In genomic region chr2:151879760-151880159, GRCm38 (mm10) we compare ENCODE assay signal across 19 mouse cellular contexts. TPM values are rescaled to one million over a fixed set of nuclear protein-coding genes. Genes with fewer than 3 reads are reported as not detected.
DNase-seq lines count a peak whose midpoint lies in the region; ATAC-seq and TF ChIP-seq lines count a peak whose summit lies in the region.
"Had no signal": no experiment of that assay in that cellular context is flagged by ENCODE, and none has a peak within 500 bp of the region (broad histone marks: within the 10 kb centered on the region; RNA-seq: fewer than 3 reads in every experiment).

No protein-coding gene starts in this region.

- TF ChIP-seq POLR2A in kidney, adult 2 months (IDR thresholded peaks at IDR 0.05; ENCODE audit: low read depth, low read length), result no peak

- CTCF ChIA-PET in Patski (lab: Charles Lee), result interaction anchor here (1.0 to 2.7 kb wide), 13 partner anchors 9 to 116 kb away, joined by 3 to 13 read pairs (median 6); no protein-coding TSS in a partner anchor

- intact Hi-C loops in heart, postnatal 25 days (cut with DNase I), result loop anchor here (5.0 kb wide), 1 partner anchor 48 kb away; no protein-coding TSS in a partner anchor

- in situ Hi-C loops in Patski (cut with MboI; ENCODE audit: low pct_unique_long_range_greater_than_20kb), result loop anchor here (5.0 to 10.0 kb wide), 4 partner anchors 43 to 315 kb away; no protein-coding TSS in a partner anchor

- H3K4me2 ChIP-seq in kidney, embryonic 15.5 days, result no peak overlapping the region
- H3K4me2 ChIP-seq in midbrain, embryonic 15.5 days, result no peak overlapping the region
- no peak overlapping the region for H3K4me2 ChIP-seq in midbrain, embryonic 11.5 days
- no peak overlapping the region for H3K4me2 ChIP-seq in stomach, postnatal 0 days (replicated peaks; ENCODE audit: low read depth)
- H3K4me2 ChIP-seq: embryonic facial prominence, embryonic 15.5 days; forebrain, embryonic 12.5 days; heart, embryonic 15.5 days; intestine, embryonic 15.5 days; neural tube, embryonic 13.5 days had no signal

- POLR2A ChIA-PET in Patski (lab: Charles Lee), result no interaction called here

- H3K27me3 ChIP-seq in kidney, adult 2 months (replicated peaks; ENCODE audit: control insufficient read depth, insufficient read depth, low read length), result no peaks in the 10 kb centered on the region
- no peaks in the 10 kb centered on the region; the same call in 1 of the 2 replicates for H3K27me3 ChIP-seq in kidney, embryonic 15.5 days
- 0 out of 2 replicates have a peak, but pooled peaks cover 2% of the 10 kb centered on the region for H3K27me3 ChIP-seq in midbrain, embryonic 15.5 days (replicated peaks)
- H3K27me3 ChIP-seq in midbrain, embryonic 11.5 days (ENCODE audit: control insufficient read depth, insufficient read depth, low read length), result no peaks in the 10 kb centered on the region
- no peaks in the 10 kb centered on the region for H3K27me3 ChIP-seq in Patski
- no peaks in the 10 kb centered on the region for H3K27me3 ChIP-seq in stomach, postnatal 0 days (ENCODE audit: control insufficient read depth, insufficient read depth, low read length)
- H3K27me3 ChIP-seq: embryonic facial prominence, embryonic 15.5 days; forebrain, embryonic 12.5 days had no signal

- WGBS in kidney, adult 2 months, result 52% methylated on average over 2 of the region's 2 CpGs
- WGBS in kidney, embryonic 15.5 days, result 58% methylated on average over 2 of the region's 2 CpGs
- WGBS in midbrain, embryonic 15.5 days, result 58% methylated on average over 2 of the region's 2 CpGs
- WGBS in midbrain, embryonic 11.5 days, result 71% methylated on average over 2 of the region's 2 CpGs
- 54% methylated on average over 2 of the region's 2 CpGs for WGBS in stomach, postnatal 0 days

- H3K4me3 ChIP-seq in kidney, adult 2 months (ENCODE audit: insufficient read depth, low read depth, low read length), result no peak overlapping the region
- H3K4me3 ChIP-seq in kidney, embryonic 15.5 days (replicated peaks), result no peak overlapping the region
- H3K4me3 ChIP-seq in midbrain, embryonic 15.5 days, result no peak overlapping the region
- H3K4me3 ChIP-seq in midbrain, embryonic 11.5 days (ENCODE audit: low read depth, low read length), result no peak overlapping the region
- H3K4me3 ChIP-seq in stomach, postnatal 0 days (ENCODE audit: low read depth, low read length), result no peak overlapping the region
- H3K4me3 ChIP-seq: embryonic facial prominence, embryonic 15.5 days; forebrain, embryonic 12.5 days; heart, embryonic 15.5 days; intestine, embryonic 15.5 days; neural tube, embryonic 13.5 days had no signal

- TF ChIP-seq EP300 in stomach, postnatal 0 days (optimal IDR thresholded peaks at IDR 0.05), result no peak

- H3K36me3 ChIP-seq in kidney, adult 2 months (ENCODE audit: control insufficient read depth, insufficient read depth, low read length), result no peaks in the 10 kb centered on the region
- H3K36me3 ChIP-seq in kidney, embryonic 15.5 days, result no peaks in the 10 kb centered on the region
- no peaks in the 10 kb centered on the region for H3K36me3 ChIP-seq in midbrain, embryonic 15.5 days (replicated peaks)
- H3K36me3 ChIP-seq in midbrain, embryonic 11.5 days (ENCODE audit: control insufficient read depth, insufficient read depth, low read length), result no peaks in the 10 kb centered on the region
- no peaks in the 10 kb centered on the region for H3K36me3 ChIP-seq in stomach, postnatal 0 days (ENCODE audit: control insufficient read depth, insufficient read depth, low read length)
- H3K36me3 ChIP-seq: embryonic facial prominence, embryonic 15.5 days; forebrain, embryonic 12.5 days; heart, embryonic 15.5 days; intestine, embryonic 15.5 days; neural tube, embryonic 13.5 days had no signal

- H3K9ac ChIP-seq in kidney, embryonic 15.5 days, result no peak overlapping the region
- H3K9ac ChIP-seq in midbrain, embryonic 15.5 days, result no peak overlapping the region
- H3K9ac ChIP-seq in midbrain, embryonic 11.5 days (ENCODE audit: low read length), result no peak overlapping the region
- H3K9ac ChIP-seq in stomach, postnatal 0 days (ENCODE audit: low read length), result no peak overlapping the region
- H3K9ac ChIP-seq: embryonic facial prominence, embryonic 15.5 days; forebrain, embryonic 12.5 days; heart, embryonic 15.5 days; intestine, embryonic 15.5 days; neural tube, embryonic 13.5 days had no signal

- peak; percentile 28 for DNase-seq in kidney, adult 2 months
- DNase-seq in midbrain, embryonic 11.5 days (ENCODE audit: low spot score, missing footprints), result no peak
- no peak for DNase-seq in Patski (ENCODE audit: low read depth, low spot score)
- no peak for DNase-seq in stomach, postnatal 0 days (ENCODE audit: low spot score)
- DNase-seq in heart, postnatal 25 days (ENCODE audit: low spot score), result no peak
- DNase-seq: adrenal gland, postnatal 14 days; cerebellum, adult 2 months; right cerebral cortex, postnatal 4 days had no signal

- H3K9me3 ChIP-seq in kidney, embryonic 15.5 days (replicated peaks), result no peaks in the 10 kb centered on the region
- H3K9me3 ChIP-seq in midbrain, embryonic 15.5 days, result no peaks in the 10 kb centered on the region
- no peaks in the 10 kb centered on the region for H3K9me3 ChIP-seq in midbrain, embryonic 11.5 days (ENCODE audit: control insufficient read depth, low read length)
- no peaks in the 10 kb centered on the region for H3K9me3 ChIP-seq in stomach, postnatal 0 days (ENCODE audit: control insufficient read depth, low read length)
- H3K9me3 ChIP-seq: embryonic facial prominence, embryonic 15.5 days; forebrain, embryonic 12.5 days; heart, embryonic 15.5 days; intestine, embryonic 15.5 days; neural tube, embryonic 13.5 days had no signal

- TF ChIP-seq CTCF in kidney, adult 2 months (conservative IDR thresholded peaks at IDR 0.05; ENCODE audit: insufficient read depth, insufficient read length, low read depth, low read length), result no peak; the same call in 1 of the 2 replicates
- TF ChIP-seq CTCF in Patski (IDR thresholded peaks at IDR 0.05), result peak; percentile 76
- peak; percentile 52 for TF ChIP-seq CTCF in stomach, postnatal 0 days (IDR thresholded peaks at IDR 0.05; ENCODE audit: low read depth)

- no peak for ATAC-seq in kidney, embryonic 15.5 days (replicated peaks; ENCODE audit: low FRiP score)
- 0 out of 2 replicates have a peak, but pooled peaks have one; percentile 42 for ATAC-seq in midbrain, embryonic 15.5 days (replicated peaks)
- no peak for ATAC-seq in midbrain, embryonic 11.5 days (ENCODE audit: low FRiP score)
- peak; percentile 67 for ATAC-seq in Patski
- no peak for ATAC-seq in stomach, postnatal 0 days (ENCODE audit: low FRiP score, low TSS enrichment)
- ATAC-seq: intestine, embryonic 15.5 days had no signal

- H3K27ac ChIP-seq in kidney, adult 2 months (ENCODE audit: insufficient read depth, low read depth, low read length), result no peak overlapping the region
- no peak overlapping the region for H3K27ac ChIP-seq in kidney, embryonic 15.5 days
- no peak overlapping the region for H3K27ac ChIP-seq in midbrain, embryonic 15.5 days
- no peak overlapping the region for H3K27ac ChIP-seq in midbrain, embryonic 11.5 days (ENCODE audit: low read depth, low read length)
- H3K27ac ChIP-seq in stomach, postnatal 0 days (replicated peaks), result no peak overlapping the region
- H3K27ac ChIP-seq: embryonic facial prominence, embryonic 15.5 days; forebrain, embryonic 12.5 days; heart, embryonic 15.5 days; intestine, embryonic 15.5 days; macrophage; neural tube, embryonic 13.5 days had no signal

- H3K4me1 ChIP-seq in kidney, adult 2 months (ENCODE audit: control insufficient read depth, insufficient read depth, low read length), result no peaks in the 10 kb centered on the region
- H3K4me1 ChIP-seq in kidney, embryonic 15.5 days, result no peaks in the 10 kb centered on the region
- H3K4me1 ChIP-seq in midbrain, embryonic 15.5 days, result no peaks in the 10 kb centered on the region
- H3K4me1 ChIP-seq in midbrain, embryonic 11.5 days (ENCODE audit: control insufficient read depth, insufficient read depth, low read length), result no peaks in the 10 kb centered on the region
- H3K4me1 ChIP-seq in stomach, postnatal 0 days (replicated peaks; ENCODE audit: control insufficient read depth, insufficient read depth), result no peaks in the 10 kb centered on the region
- H3K4me1 ChIP-seq: embryonic facial prominence, embryonic 15.5 days; forebrain, embryonic 12.5 days; heart, embryonic 15.5 days; intestine, embryonic 15.5 days; neural tube, embryonic 13.5 days had no signal

RNA-seq across cellular contexts. Expression of gene Angpt4, which starts 31.2 kb away (rescaled TPM):
- polyA plus RNA-seq in kidney, adult 2 months (2012; rRNA removed), result 0.81 and 1.4 TPM in 2 replicates
- 2.1 and 2.7 TPM in 2 replicates for polyA plus RNA-seq in kidney, embryonic 15.5 days (2015; fragmentation: Nextera tagmentation; extraction: Ambion mirVana)
- 0.18 and 0.23 TPM in 2 replicates for polyA plus RNA-seq in midbrain, embryonic 15.5 days (2015; fragmentation: Nextera tagmentation; extraction: Ambion mirVana)
- 0.12 and 0.37 TPM in 2 replicates for polyA plus RNA-seq in midbrain, embryonic 11.5 days (2014; fragmentation: Nextera tagmentation; extraction: Ambion mirVana)
- 44.3 TPM for polyA plus RNA-seq in Patski (2021)
- polyA plus RNA-seq in stomach, postnatal 0 days (2015; fragmentation: Nextera tagmentation; extraction: Ambion mirVana), result 0.42 and 0.45 TPM in 2 replicates
- total RNA-seq in heart, postnatal 25 days (2021), result under 1 TPM; 0.13 to 0.39 TPM
- total RNA-seq: layer of hippocampus, postnatal 10 days had no signal
- polyA plus RNA-seq: limb, embryonic 11.5 days; macrophage had no signal

RNA-seq across cellular contexts. Expression of gene Rspo4, which starts 37.0 kb away (rescaled TPM):
- not detected in 2 replicates for polyA plus RNA-seq in kidney, adult 2 months (2012; rRNA removed)
- polyA plus RNA-seq in kidney, embryonic 15.5 days (2015; fragmentation: Nextera tagmentation; extraction: Ambion mirVana), result 0.06 TPM in 1 of 2 replicates, not detected in the other
- polyA plus RNA-seq in midbrain, embryonic 15.5 days (2015; fragmentation: Nextera tagmentation; extraction: Ambion mirVana), result 0.18 and 0.36 TPM in 2 replicates
- 0.15 and 0.16 TPM in 2 replicates for polyA plus RNA-seq in midbrain, embryonic 11.5 days (2014; fragmentation: Nextera tagmentation; extraction: Ambion mirVana)
- not detected for polyA plus RNA-seq in Patski (2021)
- polyA plus RNA-seq in stomach, postnatal 0 days (2015; fragmentation: Nextera tagmentation; extraction: Ambion mirVana), result 0.05 and 0.07 TPM in 2 replicates
- total RNA-seq in heart, postnatal 25 days (2021), result not detected
- total RNA-seq: adrenal gland, postnatal 14 days; layer of hippocampus, postnatal 10 days had no signal
- polyA plus RNA-seq: cerebellum, adult 2 months; forebrain, embryonic 12.5 days; gonadal fat pad, adult 2 months; heart, embryonic 15.5 days; intestine, embryonic 15.5 days; macrophage had no signal

Comparison
In these comparisons a context has a peak if more than half of its experiments do, and no peak if none do; other contexts are left out.
1. ATAC-seq: peak in midbrain, embryonic 15.5 days (single experiment) and Patski (single experiment); none in kidney, embryonic 15.5 days (single experiment), midbrain, embryonic 11.5 days (single experiment) and stomach, postnatal 0 days (single experiment).
2. RNA of gene Angpt4, which starts 31.2 kb away (polyA plus RNA-seq): 44.3 TPM in Patski (single experiment); 2.1 to 2.7 TPM in kidney, embryonic 15.5 days, 0.81 to 1.4 TPM in kidney, adult 2 months, 0.42 to 0.45 TPM in stomach, postnatal 0 days, 0.18 to 0.23 TPM in midbrain, embryonic 15.5 days and 0.12 to 0.37 TPM in midbrain, embryonic 11.5 days; every median in the first group is over 10 times any median in the second.